Mouse (Mus musculus): ENCODE results near the gene Dnah12.
"Not testable (repeated sequence)": the region's sequence is repeated elsewhere in the genome, so short reads cannot be mapped to it uniquely, and the experiment has no call there.

The Dnah12 gene

GRCm38 (mm10) chr14:26719696-26720095 is 26.6 kb downstream of the Dnah12 start:
- not testable (repeated sequence) for DNase-seq (ENCODE audit: low spot score in 2 of 2)

- DNase-seq (ENCODE audit: low spot score in 2 of 2) = no peak
Measured at GRCm38 (mm10) chr14:26724898-26725297, 31.8 kb downstream of the Dnah12 start.

GRCm38 (mm10) chr14:26758566-26758965 is 65.5 kb downstream of the Dnah12 start:
- DNase-seq (ENCODE audit: low spot score in 2 of 2) = no peak

- peak in 1 of 2 experiments; percentile 28 for DNase-seq (ENCODE audit: low spot score in 2 of 2)
Measured at GRCm38 (mm10) chr14:26764827-26765226, 71.8 kb downstream of the Dnah12 start.

GRCm38 (mm10) chr14:26768195-26768594 is 75.1 kb downstream of the Dnah12 start:
- DNase-seq (ENCODE audit: low spot score in 2 of 2) = no peak

- no peak for DNase-seq (ENCODE audit: low spot score in 2 of 2)
Measured at GRCm38 (mm10) chr14:26773536-26773935, 80.5 kb downstream of the Dnah12 start.

GRCm38 (mm10) chr14:26783731-26784130 is 90.7 kb downstream of the Dnah12 start:
- no peak for DNase-seq (ENCODE audit: low spot score in 2 of 2)

GRCm38 (mm10) chr14:26785695-26786094 is 92.6 kb downstream of the Dnah12 start:
- DNase-seq (ENCODE audit: low spot score in 2 of 2) = no peak

GRCm38 (mm10) chr14:26794431-26794830 is 101.4 kb downstream of the Dnah12 start:
- DNase-seq (ENCODE audit: low spot score in 2 of 2) = no peak

- no peak for DNase-seq (ENCODE audit: low spot score in 2 of 2)
Measured at GRCm38 (mm10) chr14:26798330-26798729, 105.3 kb downstream of the Dnah12 start.

GRCm38 (mm10) chr14:26799286-26799685 is 106.2 kb downstream of the Dnah12 start:
- no peak for DNase-seq (ENCODE audit: low spot score in 2 of 2)

- DNase-seq (ENCODE audit: low spot score in 2 of 2) = no peak
Measured at GRCm38 (mm10) chr14:26805500-26805899, 112.4 kb downstream of the Dnah12 start.

- no peak for DNase-seq (ENCODE audit: low spot score in 2 of 2)
Measured at GRCm38 (mm10) chr14:26812734-26813133, 119.7 kb downstream of the Dnah12 start.

GRCm38 (mm10) chr14:26813871-26814270 is 120.8 kb downstream of the Dnah12 start:
- DNase-seq (ENCODE audit: low spot score in 2 of 2) = no peak

GRCm38 (mm10) chr14:26814908-26815307 is 121.8 kb downstream of the Dnah12 start:
- peak in 1 of 2 experiments; percentile 18 for DNase-seq (ENCODE audit: low spot score in 2 of 2)

GRCm38 (mm10) chr14:26816785-26817184 is 123.7 kb downstream of the Dnah12 start:
- DNase-seq (ENCODE audit: low spot score in 2 of 2) = no peak

- no peak for DNase-seq (ENCODE audit: low spot score in 2 of 2)
Measured at GRCm38 (mm10) chr14:26826020-26826419, 132.9 kb downstream of the Dnah12 start.

- DNase-seq (ENCODE audit: low spot score in 2 of 2) = peak in 1 of 2 experiments; percentile 28
Measured at GRCm38 (mm10) chr14:26853053-26853452, 160.0 kb downstream of the Dnah12 start.

GRCm38 (mm10) chr14:26854066-26854465 is 161.0 kb downstream of the Dnah12 start:
- DNase-seq (ENCODE audit: low spot score in 2 of 2) = no peak

- peak in 1 of 2 experiments; percentile 32 for DNase-seq (ENCODE audit: low spot score in 2 of 2)
Measured at GRCm38 (mm10) chr14:26858364-26858763, 165.3 kb downstream of the Dnah12 start.

GRCm38 (mm10) chr14:26859024-26859423 is 165.9 kb downstream of the Dnah12 start:
- DNase-seq (ENCODE audit: low spot score in 2 of 2) = no peak

- DNase-seq (ENCODE audit: low spot score in 2 of 2) = no peak
Measured at GRCm38 (mm10) chr14:26867356-26867755, 174.3 kb downstream of the Dnah12 start.

- DNase-seq (ENCODE audit: low spot score in 2 of 2) = no peak
Measured at GRCm38 (mm10) chr14:26868299-26868698, 175.2 kb downstream of the Dnah12 start.

- DNase-seq (ENCODE audit: low spot score in 2 of 2) = no peak
Measured at GRCm38 (mm10) chr14:26878756-26879155, 185.7 kb downstream of the Dnah12 start.

Measured in natural killer cell, adult 2 months (primary cell).